Comparison of ENCODE assay signal across 9 mouse cellular contexts in the genomic region with DNA sequence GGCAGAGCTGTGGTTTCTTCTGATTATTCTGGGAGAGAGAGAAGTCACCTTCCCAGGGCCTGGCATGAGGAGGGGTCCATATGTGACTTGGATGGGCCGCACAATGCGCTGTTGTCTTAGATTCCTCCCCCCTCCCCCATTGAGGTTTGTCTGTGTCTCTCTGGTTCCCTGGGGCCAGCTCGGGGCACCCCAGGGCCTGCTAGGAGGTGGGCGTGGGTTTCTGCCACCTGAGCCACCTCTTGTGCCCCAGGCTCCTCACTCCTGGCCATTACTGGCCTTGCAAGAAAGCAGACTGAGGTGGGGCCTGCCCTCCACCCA. TPM values are rescaled to one million over a fixed set of nuclear protein-coding genes. Genes with fewer than 3 reads are reported as not detected.
DNase-seq lines count a peak whose midpoint lies in the region; ATAC-seq lines count a peak whose summit lies in the region.
"Had no signal": no experiment of that assay in that cellular context is flagged by ENCODE, and none has a peak within 500 bp of the region (broad histone marks: within the 10 kb centered on the region; RNA-seq: fewer than 3 reads in every experiment).

No protein-coding gene starts in this region.

- H3K9me3 ChIP-seq in megakaryocyte, embryonic 14.5 days, result no peaks in the 10 kb centered on the region
- no peaks in the 10 kb centered on the region for H3K9me3 ChIP-seq in limb, embryonic 15.5 days
- no peaks in the 10 kb centered on the region for H3K9me3 ChIP-seq in stomach, embryonic 15.5 days

- DNase-seq in cerebellum, adult 9-10 months, result peak; percentile 72
- no peak for DNase-seq in cerebellum, postnatal 4 days (ENCODE audit: low spot score in 2 of 2)
- DNase-seq in frontal cortex, postnatal 14 days (ENCODE audit: low spot score in 2 of 2), result no peak
- no peak for DNase-seq in spleen, postnatal 4 days (ENCODE audit: low spot score in 2 of 2)
- DNase-seq: layer of hippocampus, postnatal 36 days had no signal

- 0 out of 2 replicates have a peak overlapping the region, but pooled peaks have one; percentile 82 for H3K9ac ChIP-seq in limb, embryonic 15.5 days
- H3K9ac ChIP-seq in stomach, embryonic 15.5 days, result peak overlapping the region; percentile 42; the same call in 1 of the 2 replicates

- H3K4me2 ChIP-seq in limb, embryonic 15.5 days, result peak overlapping the region; percentile 89
- H3K4me2 ChIP-seq in stomach, embryonic 15.5 days, result peak overlapping the region; percentile 82

- no peak for ATAC-seq in megakaryocyte, adult 5-6 weeks (ENCODE audit: poor library complexity, severe bottlenecking)
- no peak for ATAC-seq in limb, embryonic 15.5 days (ENCODE audit: insufficient number of reproducible peaks, low FRiP score, low TSS enrichment, low read depth)
- no peak for ATAC-seq in stomach, embryonic 15.5 days (ENCODE audit: insufficient read depth, low FRiP score, low read depth)

- WGBS in limb, embryonic 15.5 days, result 79% methylated on average over 4 of the region's 4 CpGs
- 58% methylated on average over 4 of the region's 4 CpGs for WGBS in stomach, embryonic 15.5 days

- peaks cover 55% of the 10 kb centered on the region for H3K36me3 ChIP-seq in megakaryocyte, embryonic 14.5 days (replicated peaks; ENCODE audit: low read length)
- H3K36me3 ChIP-seq in limb, embryonic 15.5 days, result peaks cover 14% of the 10 kb centered on the region
- H3K36me3 ChIP-seq in stomach, embryonic 15.5 days, result peaks cover 15% of the 10 kb centered on the region

- H3K4me3 ChIP-seq in megakaryocyte, embryonic 14.5 days (replicated peaks), result peak overlapping the region; percentile 98
- H3K4me3 ChIP-seq in limb, embryonic 15.5 days, result peak overlapping the region; percentile 94
- H3K4me3 ChIP-seq in stomach, embryonic 15.5 days (replicated peaks), result peak overlapping the region; percentile 81

- no peaks in the 10 kb centered on the region for H3K27me3 ChIP-seq in megakaryocyte, embryonic 14.5 days (replicated peaks)
- H3K27me3 ChIP-seq in limb, embryonic 15.5 days, result peaks cover 12% of the 10 kb centered on the region
- 0 out of 2 replicates have a peak, but pooled peaks cover 3% of the 10 kb centered on the region for H3K27me3 ChIP-seq in stomach, embryonic 15.5 days (replicated peaks)

- H3K27ac ChIP-seq in limb, embryonic 15.5 days, result peak overlapping the region; percentile 74
- H3K27ac ChIP-seq in stomach, embryonic 15.5 days, result peak overlapping the region; percentile 87

- peaks cover 72% of the 10 kb centered on the region for H3K4me1 ChIP-seq in megakaryocyte, embryonic 14.5 days
- peaks cover 72% of the 10 kb centered on the region for H3K4me1 ChIP-seq in limb, embryonic 15.5 days
- H3K4me1 ChIP-seq in stomach, embryonic 15.5 days, result peaks cover 57% of the 10 kb centered on the region

RNA-seq across cellular contexts. Expression of a gene that starts 4.5 kb away (rescaled TPM):
- 100.0 and 136 TPM in 2 replicates for polyA plus RNA-seq in megakaryocyte, embryonic 14.5 days (2012; ENCODE audit: insufficient read depth, low replicate concordance)
- total RNA-seq in megakaryocyte, adult 5-6 weeks (2015), result 25.0 and 27.0 TPM in 2 replicates
- 8.8 and 14.5 TPM in 2 replicates for total RNA-seq in megakaryocyte, adult 5-6 weeks (2017)
- 58.6 and 61.4 TPM in 2 replicates for polyA plus RNA-seq in limb, embryonic 15.5 days (2015; fragmentation: Nextera tagmentation; extraction: Ambion mirVana)
- polyA plus RNA-seq in stomach, embryonic 15.5 days (2015; fragmentation: Nextera tagmentation; extraction: Ambion mirVana), result 56.2 and 60.1 TPM in 2 replicates

RNA-seq across cellular contexts. Expression of a gene that starts 28.2 kb away (rescaled TPM):
- 95.2 and 184 TPM in 2 replicates for polyA plus RNA-seq in megakaryocyte, embryonic 14.5 days (2012; ENCODE audit: insufficient read depth, low replicate concordance)
- total RNA-seq in megakaryocyte, adult 5-6 weeks (2015), result 10.1 and 13.7 TPM in 2 replicates
- total RNA-seq in megakaryocyte, adult 5-6 weeks (2017), result 12.9 and 13.3 TPM in 2 replicates
- polyA plus RNA-seq in limb, embryonic 15.5 days (2015; fragmentation: Nextera tagmentation; extraction: Ambion mirVana), result 48.0 and 50.6 TPM in 2 replicates
- 41.8 and 44.9 TPM in 2 replicates for polyA plus RNA-seq in stomach, embryonic 15.5 days (2015; fragmentation: Nextera tagmentation; extraction: Ambion mirVana)

RNA-seq across cellular contexts. Expression of a gene that starts 33.8 kb away (rescaled TPM):
- 407 and 1,114 TPM in 2 replicates for polyA plus RNA-seq in megakaryocyte, embryonic 14.5 days (2012; ENCODE audit: insufficient read depth, low replicate concordance)
- total RNA-seq in megakaryocyte, adult 5-6 weeks (2015), result 33.9 and 40.6 TPM in 2 replicates
- 38.2 and 47.8 TPM in 2 replicates for total RNA-seq in megakaryocyte, adult 5-6 weeks (2017)
- polyA plus RNA-seq in limb, embryonic 15.5 days (2015; fragmentation: Nextera tagmentation; extraction: Ambion mirVana), result 165 and 167 TPM in 2 replicates
- 159 and 181 TPM in 2 replicates for polyA plus RNA-seq in stomach, embryonic 15.5 days (2015; fragmentation: Nextera tagmentation; extraction: Ambion mirVana)

RNA-seq across cellular contexts. Expression of a gene that starts 36.9 kb away (rescaled TPM):
- 439 and 1,295 TPM in 2 replicates for polyA plus RNA-seq in megakaryocyte, embryonic 14.5 days (2012; ENCODE audit: insufficient read depth, low replicate concordance)
- 394 and 408 TPM in 2 replicates for total RNA-seq in megakaryocyte, adult 5-6 weeks (2015)
- 983 and 1,066 TPM in 2 replicates for total RNA-seq in megakaryocyte, adult 5-6 weeks (2017)
- polyA plus RNA-seq in limb, embryonic 15.5 days (2015; fragmentation: Nextera tagmentation; extraction: Ambion mirVana), result 564 and 615 TPM in 2 replicates
- 517 and 544 TPM in 2 replicates for polyA plus RNA-seq in stomach, embryonic 15.5 days (2015; fragmentation: Nextera tagmentation; extraction: Ambion mirVana)

RNA-seq across cellular contexts. Expression of a gene that starts 40.8 kb away (rescaled TPM):
- polyA plus RNA-seq in megakaryocyte, embryonic 14.5 days (2012; ENCODE audit: insufficient read depth, low replicate concordance), result not detected in 2 replicates
- total RNA-seq in megakaryocyte, adult 5-6 weeks (2015), result 0.50 and 0.58 TPM in 2 replicates
- 0.40 and 0.89 TPM in 2 replicates for total RNA-seq in megakaryocyte, adult 5-6 weeks (2017)
- polyA plus RNA-seq in limb, embryonic 15.5 days (2015; fragmentation: Nextera tagmentation; extraction: Ambion mirVana), result 0.73 and 1.5 TPM in 2 replicates
- polyA plus RNA-seq in stomach, embryonic 15.5 days (2015; fragmentation: Nextera tagmentation; extraction: Ambion mirVana), result 10.6 and 11.4 TPM in 2 replicates
